Mouse (Mus musculus) CD4-positive helper T cell, adult 2 months (primary cell): Measurements from ENCODE around the gene Olfr657.

Experiments used
- DNase-seq: peaks from one replicate; pipeline ENCODE4 v3.0.0-alpha.2; 2012; ENCODE audit warnings: low read depth, missing footprints, low spot score

Gene Olfr657

DNA sequence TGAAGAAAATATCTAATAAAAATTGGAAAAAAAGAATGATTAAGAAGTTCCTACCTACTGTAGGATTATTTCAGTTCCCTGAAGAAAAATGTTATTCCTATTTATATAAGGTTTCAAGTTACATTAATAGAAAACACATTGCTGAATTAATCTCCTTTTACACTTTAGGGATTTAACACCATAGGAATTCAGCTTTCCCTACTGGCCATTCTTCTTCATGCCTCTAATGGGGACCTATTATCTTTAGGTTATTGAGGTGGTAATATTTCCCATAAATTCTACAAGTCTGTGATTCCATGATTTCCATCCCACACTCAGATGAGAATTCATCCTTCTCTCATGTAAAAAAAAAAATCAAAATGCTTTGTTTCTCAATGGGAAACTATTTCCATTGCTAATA, at the start of gene Olfr657:
Olfr657 (plus strand) TSS at position 301 of the 400 bp plus-strand sequence.
- DNase-seq = no peak

DNA sequence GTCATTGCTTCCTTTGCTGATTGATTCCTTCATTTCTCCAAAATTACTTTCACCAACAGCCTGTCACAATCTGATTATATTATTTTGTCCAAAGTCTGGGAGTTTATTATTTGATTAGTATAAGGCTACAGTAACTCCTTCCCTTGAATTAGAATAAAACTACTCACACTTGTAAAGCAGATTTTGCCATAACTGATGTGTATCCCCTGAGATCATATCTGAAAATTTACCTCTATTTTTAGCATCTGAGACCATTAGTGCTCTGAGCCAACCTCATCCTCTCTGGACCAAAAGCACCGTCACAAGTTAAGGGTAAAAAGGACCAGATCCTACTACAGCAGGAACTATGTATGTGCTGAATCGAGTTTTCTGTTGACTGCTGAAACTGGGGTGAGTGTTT, 47.6 kb upstream of the Olfr657 start, which contains the start of gene Olfr653:
Olfr653 (plus strand) TSS at position 301 of the 400 bp plus-strand sequence.
- DNase-seq = no peak

DNA sequence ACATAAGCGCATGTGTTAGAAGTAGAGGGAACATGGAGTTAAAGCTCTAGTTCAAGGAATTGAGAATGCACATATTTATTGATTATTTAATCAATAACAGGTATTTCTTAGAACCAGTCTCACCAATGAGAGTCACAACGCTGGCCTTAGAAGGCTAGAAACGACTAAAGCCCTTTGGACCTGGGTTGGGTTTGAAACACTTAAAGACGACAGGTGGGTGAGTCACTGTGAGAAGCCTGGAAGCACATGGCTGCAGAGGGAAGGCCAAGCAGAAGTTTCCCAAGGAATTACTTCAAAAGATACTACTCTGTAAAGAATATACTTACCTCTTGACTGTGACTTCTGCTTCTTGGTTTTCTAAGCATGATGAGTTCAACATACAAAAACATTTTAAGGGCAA, 43.7 kb upstream of the Olfr657 start:
- no peak for DNase-seq

DNA sequence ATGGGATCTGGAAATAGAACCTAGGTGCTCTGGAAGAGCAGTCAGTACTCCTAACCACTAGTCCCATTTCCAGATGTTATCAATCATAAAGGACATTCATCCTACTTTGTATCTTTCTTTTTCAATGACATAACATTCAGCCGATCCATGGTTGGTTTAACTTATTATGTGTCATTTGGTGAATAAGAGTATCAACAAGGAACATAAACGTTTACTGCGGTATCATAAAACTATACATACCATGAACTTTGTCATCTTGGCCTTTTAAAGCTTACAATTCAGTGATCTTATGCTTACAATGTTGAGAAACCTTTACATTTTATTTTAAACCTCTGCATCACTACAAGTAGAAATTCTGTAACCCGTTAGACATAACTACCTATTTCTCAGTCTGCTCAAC, 43.2 kb upstream of the Olfr657 start:
- no peak for DNase-seq

DNA sequence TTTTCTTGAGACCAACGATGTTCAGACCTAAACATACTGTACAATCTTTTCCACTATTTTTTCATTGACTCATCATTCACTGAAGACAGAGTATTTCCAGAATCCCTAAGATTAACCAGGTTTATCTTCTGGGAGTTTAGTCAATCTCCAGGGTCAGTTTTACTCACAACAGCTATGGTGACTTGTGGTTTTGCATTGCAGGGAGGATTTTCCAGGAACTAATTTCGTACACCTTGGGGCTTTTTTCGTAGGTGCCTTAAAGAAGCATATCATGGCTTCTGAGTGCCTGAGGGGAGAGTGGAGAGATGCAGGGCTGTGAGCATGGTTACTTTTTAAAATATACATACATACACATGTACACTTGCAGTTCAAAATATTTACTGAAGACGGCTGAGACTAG, 37.9 kb upstream of the Olfr657 start, which contains the start of gene Olfr654:
Olfr654 (plus strand) TSS at position 301 of the 400 bp plus-strand sequence.
- DNase-seq = no peak

DNA sequence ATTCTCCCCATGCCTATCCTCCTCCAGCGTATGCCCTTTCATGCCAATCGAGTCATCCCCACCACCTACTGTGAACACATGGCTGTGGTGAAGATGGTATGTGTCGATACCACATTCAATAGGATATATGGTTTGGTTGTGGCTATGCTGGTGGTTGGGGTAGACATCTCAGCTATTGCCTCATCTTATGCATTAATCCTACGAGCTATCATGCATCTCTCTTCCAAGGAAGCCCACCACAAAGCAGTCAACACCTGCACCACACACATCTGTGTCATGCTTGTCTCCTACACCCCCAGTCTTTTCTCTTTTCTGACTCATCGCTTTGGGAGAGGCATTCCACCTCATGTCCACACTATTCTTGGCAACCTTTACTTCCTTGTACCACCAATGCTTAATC, 36.3 kb upstream of the Olfr657 start:
- no peak for DNase-seq

DNA sequence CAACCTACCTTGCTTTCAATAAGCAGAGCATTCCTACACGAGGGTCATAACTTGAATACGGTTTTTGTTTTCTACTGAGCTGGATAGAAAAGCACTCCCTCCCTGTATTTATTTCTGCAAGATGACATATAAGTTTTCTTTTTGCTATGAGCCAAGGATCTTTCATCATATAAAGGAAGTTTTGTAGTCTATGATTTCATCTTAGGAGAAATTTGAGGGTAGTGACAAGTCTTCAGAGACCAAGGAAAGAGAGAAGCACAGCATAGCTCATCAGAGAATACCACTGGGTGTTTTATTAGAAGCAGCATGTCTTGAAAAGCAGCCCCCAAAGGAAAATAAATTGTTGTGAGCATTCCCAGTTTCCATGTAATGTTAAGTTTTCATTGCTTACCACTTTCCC, 22.9 kb upstream of the Olfr657 start, which contains the start of gene Olfr655:
Olfr655 (minus strand) TSS at position 101 of the 400 bp plus-strand sequence.
- DNase-seq = no peak

DNA sequence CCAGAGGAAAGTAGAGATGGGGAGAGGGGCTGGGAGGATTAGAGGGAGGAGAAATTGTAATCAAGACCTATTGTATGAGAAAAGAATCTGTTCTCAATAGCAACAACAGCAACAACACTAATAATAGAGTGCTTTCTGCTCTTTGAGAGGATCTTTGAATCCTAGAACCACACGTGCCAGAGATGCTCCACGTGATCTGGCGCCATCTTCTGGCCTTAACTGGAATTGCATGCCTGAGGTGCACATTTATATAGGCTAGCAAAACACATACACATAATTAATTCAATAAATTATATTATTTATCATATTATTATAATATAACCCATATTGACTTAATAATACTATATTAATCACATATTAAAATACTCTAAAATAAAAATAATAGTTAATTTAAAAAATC, 21.4 kb upstream of the Olfr657 start:
- DNase-seq = peak; percentile 66

DNA sequence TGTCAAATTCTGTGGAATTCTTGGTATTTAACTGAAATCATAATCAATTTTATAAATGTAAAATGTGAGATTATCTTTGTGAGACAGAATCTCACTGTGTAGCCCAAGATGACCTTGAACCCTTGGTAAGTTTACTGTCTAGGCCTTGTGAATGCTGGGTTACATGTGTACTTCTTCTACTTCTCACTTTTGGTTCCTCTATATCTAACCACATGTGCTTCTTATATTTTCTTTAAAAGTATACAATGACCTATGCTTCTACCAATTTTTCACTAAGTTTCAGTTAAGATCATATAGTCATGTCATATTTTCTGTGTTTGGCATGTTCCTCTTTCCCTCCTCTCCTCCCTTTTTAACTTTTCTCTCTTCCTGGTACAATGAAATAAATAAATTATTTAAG, 19.9 kb upstream of the Olfr657 start:
- DNase-seq = no peak

DNA sequence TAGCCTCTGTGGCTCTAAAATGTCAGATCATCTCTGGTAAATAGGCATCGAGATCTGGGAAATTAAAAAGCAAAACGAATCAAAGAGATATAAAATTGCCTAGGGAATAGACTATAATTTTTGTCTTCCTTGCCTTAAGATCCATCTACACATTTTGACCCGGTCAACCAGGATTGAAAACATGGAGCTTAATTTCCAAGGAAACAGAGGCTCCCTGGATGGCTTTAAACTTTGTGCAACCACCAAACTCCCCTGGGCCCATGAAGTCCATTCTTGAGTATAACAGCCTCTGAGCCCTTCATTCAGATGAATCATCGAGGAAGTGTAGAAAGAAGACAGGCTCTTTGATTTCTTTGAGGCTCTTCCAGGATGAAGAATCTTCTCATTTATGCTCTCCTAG, 10.9 kb upstream of the Olfr657 start, which contains the start of gene Olfr656:
Olfr656 (plus strand) TSS at position 301 of the 400 bp plus-strand sequence.
- no peak for DNase-seq

DNA sequence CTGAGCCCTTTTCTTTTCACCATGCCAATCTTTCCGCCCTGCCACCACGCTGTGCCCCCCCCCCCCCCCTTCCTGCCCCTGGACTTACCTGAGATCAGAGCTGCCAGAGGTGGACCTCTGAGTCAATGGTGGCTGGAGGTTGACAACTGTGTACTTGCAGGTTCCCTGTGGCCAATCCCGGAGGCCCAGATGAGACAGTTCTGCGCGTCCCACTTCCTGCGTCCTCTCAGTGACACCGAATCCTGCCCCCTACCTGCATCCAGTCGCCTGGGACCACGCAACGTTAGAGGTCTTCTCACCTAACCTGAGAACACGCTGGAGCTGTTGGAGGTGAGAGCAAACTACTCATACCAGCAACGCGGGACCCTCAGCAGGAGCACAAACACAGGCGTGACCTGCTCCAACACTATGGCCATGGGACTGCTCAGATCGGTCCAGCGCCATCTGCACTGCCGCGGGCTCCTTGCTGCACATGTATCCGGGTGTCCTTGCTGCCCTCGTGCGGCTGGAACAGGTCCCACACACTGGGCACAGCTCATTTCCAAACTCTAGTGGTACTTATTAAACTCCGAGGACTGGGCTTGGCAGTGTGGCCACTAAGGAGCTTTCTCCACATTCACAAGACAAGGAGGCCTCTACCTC, 22.4 kb downstream of the Olfr657 start, which contains the start of gene Olfr658:
Olfr658 (minus strand) TSS at position 465 of the 642 bp plus-strand sequence.
- DNase-seq = peak; percentile 43

DNA sequence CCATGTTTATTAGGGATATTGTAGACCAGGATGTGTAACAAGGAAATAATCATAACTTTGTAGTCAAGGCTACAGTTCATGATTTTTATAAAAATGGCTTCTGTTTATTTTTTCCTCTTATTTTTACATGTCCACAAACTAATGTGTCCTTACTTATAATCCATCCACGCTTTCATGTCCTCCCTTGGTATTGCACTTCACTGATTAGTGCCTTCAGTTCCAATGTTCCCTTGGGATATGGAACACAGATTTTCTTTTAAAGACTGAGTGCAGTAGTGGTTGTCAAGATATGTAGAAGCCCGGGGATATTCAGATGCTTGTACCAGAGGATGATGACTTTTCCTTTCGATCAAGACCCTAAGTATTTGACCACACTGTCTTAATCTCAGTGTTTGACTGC, 41.9 kb downstream of the Olfr657 start, which contains the start of gene Olfr659:
Olfr659 (plus strand) TSS at position 301 of the 400 bp plus-strand sequence.
- DNase-seq = no peak

DNA sequence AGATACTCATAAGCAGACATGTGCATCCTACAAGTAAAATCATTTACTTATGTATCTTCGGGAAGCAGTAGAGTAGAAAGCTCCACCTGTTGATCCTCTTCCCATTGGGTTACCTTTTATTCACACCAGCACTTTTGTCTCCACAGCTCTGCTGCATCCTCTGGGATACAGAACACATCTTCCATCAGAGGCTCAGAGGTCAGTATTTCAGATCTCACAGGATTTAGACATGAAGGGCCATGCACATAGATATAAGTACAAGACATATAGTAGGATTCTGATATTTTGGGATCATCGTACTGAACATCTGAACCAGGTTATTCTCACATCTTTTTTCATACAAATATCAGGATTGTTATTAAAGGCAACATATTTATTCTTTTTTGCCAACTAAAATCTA, 61.6 kb downstream of the Olfr657 start, which contains the start of gene Olfr661:
Olfr661 (plus strand) TSS at position 301 of the 400 bp plus-strand sequence.
- DNase-seq = no peak
